Mouse (Mus musculus) left cerebral cortex, adult 11 months (tissue): ENCODE data around the gene P4htm.
"Not testable (repeated sequence)": the region's sequence is repeated elsewhere in the genome, so short reads cannot be mapped to it uniquely, and the experiment has no call there.

Experiments
- DNase-seq: peaks from one replicate; pipeline ENCODE4 v3.0.0; 2022; ENCODE audit warnings: low spot score

P4htm gene

GRCm38 (mm10) chr9:108596998-108597764 is at the start of gene P4htm:
TSS of gene P4htm (minus strand) at chr9:108597667.
- no peak for DNase-seq

- DNase-seq = no peak
These were observed 42.4 kb upstream of the P4htm start for GRCm38 (mm10) chr9:108639825-108640224.

- no peak for DNase-seq
These were observed 37.9 kb upstream of the P4htm start for GRCm38 (mm10) chr9:108635415-108635814.

GRCm38 (mm10) chr9:108633846-108634245 is 36.4 kb upstream of the P4htm start:
- no peak for DNase-seq

GRCm38 (mm10) chr9:108632375-108632774 is 34.9 kb upstream of the P4htm start:
- DNase-seq = no peak

- DNase-seq = no peak
These were observed 34.3 kb upstream of the P4htm start for GRCm38 (mm10) chr9:108631631-108632256.

- DNase-seq = no peak
These were observed 33.2 kb upstream of the P4htm start for GRCm38 (mm10) chr9:108630683-108631082.

GRCm38 (mm10) chr9:108628141-108628540 is 30.7 kb upstream of the P4htm start:
- DNase-seq = no peak

- DNase-seq = no peak
These were observed 29.0 kb upstream of the P4htm start for GRCm38 (mm10) chr9:108626498-108626897.

GRCm38 (mm10) chr9:108617301-108617700 is 19.8 kb upstream of the P4htm start:
- DNase-seq = no peak

GRCm38 (mm10) chr9:108611488-108611887 is 14.0 kb upstream of the P4htm start:
- DNase-seq = no peak

GRCm38 (mm10) chr9:108608889-108609288 is 11.4 kb upstream of the P4htm start:
- DNase-seq = no peak

GRCm38 (mm10) chr9:108607929-108608328 is 10.5 kb upstream of the P4htm start:
- not testable (repeated sequence) for DNase-seq

- no peak for DNase-seq
These were observed 4.5 kb upstream of the P4htm start for GRCm38 (mm10) chr9:108601986-108602385.

- no peak for DNase-seq
These were observed 2.5 kb upstream of the P4htm start for GRCm38 (mm10) chr9:108600011-108600410.

- DNase-seq = no peak
These were observed 1.6 kb upstream of the P4htm start for GRCm38 (mm10) chr9:108599021-108599566.

- no peak for DNase-seq
These were observed 3.1 kb downstream of the P4htm start for GRCm38 (mm10) chr9:108594354-108594753.

GRCm38 (mm10) chr9:108591462-108591861 is 6.0 kb downstream of the P4htm start:
- DNase-seq = no peak

- no peak for DNase-seq
These were observed 8.2 kb downstream of the P4htm start for GRCm38 (mm10) chr9:108589229-108589628.

- DNase-seq = peak; percentile 89
These were observed 9.8 kb downstream of the P4htm start for GRCm38 (mm10) chr9:108587571-108588180.

GRCm38 (mm10) chr9:108579344-108579690 is 18.1 kb downstream of the P4htm start:
- DNase-seq = no peak

- peak; percentile 86 for DNase-seq
These were observed 18.7 kb downstream of the P4htm start, which contains the start of gene Wdr6 for GRCm38 (mm10) chr9:108578545-108579343. TSS of gene Wdr6 (minus strand) at chr9:108578739.
